Mouse (Mus musculus) large intestine, adult 2 months (tissue): ENCODE measurements at regions not wholly inside any gene's neighbourhood (a gene's known extent, or its start where the extent isn't known, plus 50 kb on each side); places are given as distances from the start of the nearest gene placed in this dataset.
A peak's percentile ranks its signal among the peaks of the same experiment; 100 is the strongest.

Experiments used
- DNase-seq: peaks from one replicate; pipeline ENCODE4 v3.0.0-alpha.2; 2012; ENCODE audit warnings: low read depth, low spot score
- WGBS: fragments of 180-500 bp; shearing (Covaris S2); methylation state at CpG from one replicate; pipeline ENCODE4 v1.1.7; 2018; 5-methylcytosine and 5-hydroxymethylcytosine counted together

GRCm38 (mm10) chr1:35978766-35979165 is 89.4 kb upstream of the Hs6st1 start:
- DNase-seq = no peak
- 60% methylated on average over 4 of the region's 4 CpGs for WGBS

- WGBS = 93% methylated on average over 4 of the region's 4 CpGs
- no peak for DNase-seq
Measured at GRCm38 (mm10) chr1:35981226-35981625, 87.0 kb upstream of the Hs6st1 start.

GRCm38 (mm10) chr1:35983361-35983760 is 84.8 kb upstream of the Hs6st1 start:
- 27% methylated on average over 3 of the region's 3 CpGs for WGBS
- no peak for DNase-seq

GRCm38 (mm10) chr1:35985318-35985717 is 82.9 kb upstream of the Hs6st1 start:
- no peak for DNase-seq
- WGBS = 94% methylated on average over 6 of the region's 6 CpGs

- WGBS = 82% methylated on average over 8 of the region's 8 CpGs
- no peak for DNase-seq
Measured at GRCm38 (mm10) chr1:35986666-35987065, 81.5 kb upstream of the Hs6st1 start.

GRCm38 (mm10) chr1:35992227-35992909 is 75.8 kb upstream of the Hs6st1 start:
- 61% methylated on average over 8 of the region's 8 CpGs for WGBS
- DNase-seq = no peak

GRCm38 (mm10) chr1:35992937-35993336 is 75.3 kb upstream of the Hs6st1 start:
- 65% methylated on average over 3 of the region's 3 CpGs for WGBS

GRCm38 (mm10) chr1:35995691-35996090 is 72.5 kb upstream of the Hs6st1 start:
- DNase-seq = no peak
- WGBS = 79% methylated on average over 6 of the region's 6 CpGs

More at GRCm38 (mm10) chr1:35992937-35993336, 75.3 kb upstream of the Hs6st1 start:
- no peak for DNase-seq

- no peak for DNase-seq
- WGBS = 90% methylated on average over 5 of the region's 5 CpGs
Measured at GRCm38 (mm10) chr1:36001319-36001718, 66.9 kb upstream of the Hs6st1 start.

- DNase-seq = no peak
- 53% methylated on average over 1 of the region's 1 CpGs for WGBS
Measured at GRCm38 (mm10) chr1:36001821-36002220, 66.4 kb upstream of the Hs6st1 start.

GRCm38 (mm10) chr1:36003592-36003991 is 64.6 kb upstream of the Hs6st1 start:
- DNase-seq = no peak
- 44% methylated on average over 9 of the region's 9 CpGs for WGBS

- WGBS = 85% methylated on average over 6 of the region's 6 CpGs
- DNase-seq = no peak
Measured at GRCm38 (mm10) chr1:36008598-36008997, 59.6 kb upstream of the Hs6st1 start.

- DNase-seq = no peak
Measured at GRCm38 (mm10) chr1:36009010-36009619, 59.1 kb upstream of the Hs6st1 start.

GRCm38 (mm10) chr1:36010151-36010550 is 58.0 kb upstream of the Hs6st1 start:
- 88% methylated on average over 7 of the region's 7 CpGs for WGBS

More at GRCm38 (mm10) chr1:36009010-36009619, 59.1 kb upstream of the Hs6st1 start:
- 61% methylated on average over 6 of the region's 6 CpGs for WGBS

GRCm38 (mm10) chr1:36010834-36011233 is 57.4 kb upstream of the Hs6st1 start:
- DNase-seq = no peak
- 76% methylated on average over 12 of the region's 12 CpGs for WGBS

More at GRCm38 (mm10) chr1:36010151-36010550, 58.0 kb upstream of the Hs6st1 start:
- DNase-seq = no peak

GRCm38 (mm10) chr1:36012081-36012765 is 56.0 kb upstream of the Hs6st1 start:
- 69% methylated on average over 9 of the region's 9 CpGs for whole genome bisulfite sequencing
- no peak for DNase-seq

- 47% methylated on average over 11 of the region's 11 CpGs for WGBS
Measured at GRCm38 (mm10) chr1:36013823-36014341, 54.3 kb upstream of the Hs6st1 start.

GRCm38 (mm10) chr1:36014372-36014771 is 53.8 kb upstream of the Hs6st1 start:
- 56% methylated on average over 7 of the region's 7 CpGs for WGBS
- peak; percentile 10 for DNase-seq

More at GRCm38 (mm10) chr1:36013823-36014341, 54.3 kb upstream of the Hs6st1 start:
- peak; percentile 74 for DNase-seq

GRCm38 (mm10) chr1:36015210-36015609 is 53.0 kb upstream of the Hs6st1 start:
- 94% methylated on average over 5 of the region's 5 CpGs for WGBS
- no peak for DNase-seq

GRCm38 (mm10) chr1:36016566-36016965 is 51.6 kb upstream of the Hs6st1 start:
- no peak for DNase-seq
- WGBS = 66% methylated on average over 4 of the region's 4 CpGs
